Mouse (Mus musculus) liver, adult 2 months (tissue): ENCODE data around the gene Clcn2.

Experiments
- CTCF ChIP-seq: fragments of 200-500 bp; IDR thresholded peaks from 2 replicates; pipeline ENCODE4 v1.5.1; 2011; ENCODE audit warnings: low read depth, low read length, control low read depth
- POLR2A ChIP-seq: fragments of 200-500 bp; IDR thresholded peaks from 2 replicates; pipeline ENCODE4 v1.6.1; 2011; ENCODE audit warnings: low read length, control low read depth; ENCODE audit not compliant: insufficient read depth; ENCODE audit errors: extremely low read depth

- no peak for TF ChIP-seq POLR2A
- TF ChIP-seq CTCF = no peak
These were observed 7.8 kb upstream of the Clcn2 start for GRCm38 (mm10) chr16:20725321-20725720.
